Mouse (Mus musculus) spleen, adult 2 months (tissue): ENCODE results near the gene Ubtf.

ENCODE experiments used
- CTCF ChIP-seq: fragments of 200-500 bp; IDR thresholded peaks from 2 replicates; pipeline ENCODE4 v1.5.1; 2011; ENCODE audit warnings: mild to moderate bottlenecking, inconsistent platforms; ENCODE audit not compliant: insufficient read depth, insufficient read length, insufficient replicate concordance; ENCODE audit errors: extremely low read depth
- POLR2A ChIP-seq: fragments of 200-500 bp; IDR thresholded peaks from 2 replicates; pipeline ENCODE4 v1.6.1; 2011; ENCODE audit warnings: low read depth, low read length, inconsistent platforms

DNA sequence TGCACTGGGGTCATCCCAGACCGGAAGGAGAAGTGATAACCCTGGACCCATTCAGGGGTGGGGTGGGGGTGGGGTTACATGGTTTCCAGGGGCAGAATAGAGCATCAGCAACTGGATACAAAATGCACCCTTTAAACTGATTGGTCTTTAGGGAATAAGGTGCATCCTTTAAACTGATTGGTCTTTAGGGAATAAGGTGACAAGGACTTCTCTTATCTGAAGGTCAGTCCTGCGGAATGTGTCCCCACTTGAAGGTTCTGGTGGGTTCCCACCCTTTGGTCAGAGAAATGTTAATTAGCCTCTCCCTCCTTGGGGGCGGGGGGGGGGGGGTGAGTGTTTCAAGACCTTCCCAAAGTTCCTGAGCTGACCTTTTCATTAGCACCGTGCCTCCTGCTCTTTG lies 12.3 kb upstream of the Ubtf start:
- TF ChIP-seq POLR2A (no peak), CTCF (no peak)
